Mouse (Mus musculus) spleen, adult 2 months (tissue): ENCODE results near the gene Smg6. TPM values are rescaled to one million over a fixed set of nuclear protein-coding genes. Genes with fewer than 3 reads are reported as not detected.

Source experiments
- DNase-seq, 2 experiments: peaks; one replicate each; pipeline versions ENCODE4 v3.0.0 to v3.0.0-alpha.2; 2012 to 2021; ENCODE audit warnings: low spot score in 2 of 2, low read depth in 1 of 2
- H3K27ac ChIP-seq: fragments of 200-500 bp; 2 replicates; pipeline ENCODE4 v1.5.1; 2012; ENCODE audit warnings: low read length, inconsistent platforms; ENCODE audit not compliant: insufficient read depth
- H3K27me3 ChIP-seq: fragments of 200-500 bp; 2 replicates; pipeline ENCODE4 v1.6.1; 2012; ENCODE audit warnings: mild to moderate bottlenecking, moderate library complexity, low read length, inconsistent platforms; ENCODE audit not compliant: control insufficient read depth, insufficient read depth
- H3K36me3 ChIP-seq: fragments of 200-500 bp; 2 replicates; pipeline ENCODE4 v1.6.1; 2012; ENCODE audit warnings: mild to moderate bottlenecking, low read length, inconsistent platforms; ENCODE audit not compliant: control insufficient read depth, insufficient read depth
- H3K4me1 ChIP-seq: fragments of 200-500 bp; 2 replicates; pipeline ENCODE4 v1.6.1; 2011; ENCODE audit warnings: inconsistent platforms; ENCODE audit not compliant: control insufficient read depth, insufficient read depth, insufficient read length
- H3K4me3 ChIP-seq: fragments of 200-500 bp; 2 replicates; pipeline ENCODE4 v1.5.1; 2011; ENCODE audit warnings: mild to moderate bottlenecking, inconsistent platforms; ENCODE audit not compliant: insufficient read depth, insufficient read length; ENCODE audit errors: extremely low read depth
- CTCF ChIP-seq: fragments of 200-500 bp; IDR thresholded peaks from 2 replicates; pipeline ENCODE4 v1.5.1; 2011; ENCODE audit warnings: mild to moderate bottlenecking, inconsistent platforms; ENCODE audit not compliant: insufficient read depth, insufficient read length, insufficient replicate concordance; ENCODE audit errors: extremely low read depth
- POLR2A ChIP-seq: fragments of 200-500 bp; IDR thresholded peaks from 2 replicates; pipeline ENCODE4 v1.6.1; 2011; ENCODE audit warnings: low read depth, low read length, inconsistent platforms
- WGBS: fragments of 180-500 bp; shearing (Covaris S2); methylation state at CpG from one replicate; pipeline ENCODE4 v1.1.7; 2018; 5-methylcytosine and 5-hydroxymethylcytosine counted together
- polyA plus RNA-seq: library from polyadenylated mRNA; depleted of rRNA; stranded (reverse); fragments of >200 nt; gene quantifications from 2 replicates; pipeline ENCODE4 v1.2.3, GENCODE M21; 2012

Gene Smg6
- polyA plus RNA-seq, 1 experiment, result 28.6 TPM

DNA sequence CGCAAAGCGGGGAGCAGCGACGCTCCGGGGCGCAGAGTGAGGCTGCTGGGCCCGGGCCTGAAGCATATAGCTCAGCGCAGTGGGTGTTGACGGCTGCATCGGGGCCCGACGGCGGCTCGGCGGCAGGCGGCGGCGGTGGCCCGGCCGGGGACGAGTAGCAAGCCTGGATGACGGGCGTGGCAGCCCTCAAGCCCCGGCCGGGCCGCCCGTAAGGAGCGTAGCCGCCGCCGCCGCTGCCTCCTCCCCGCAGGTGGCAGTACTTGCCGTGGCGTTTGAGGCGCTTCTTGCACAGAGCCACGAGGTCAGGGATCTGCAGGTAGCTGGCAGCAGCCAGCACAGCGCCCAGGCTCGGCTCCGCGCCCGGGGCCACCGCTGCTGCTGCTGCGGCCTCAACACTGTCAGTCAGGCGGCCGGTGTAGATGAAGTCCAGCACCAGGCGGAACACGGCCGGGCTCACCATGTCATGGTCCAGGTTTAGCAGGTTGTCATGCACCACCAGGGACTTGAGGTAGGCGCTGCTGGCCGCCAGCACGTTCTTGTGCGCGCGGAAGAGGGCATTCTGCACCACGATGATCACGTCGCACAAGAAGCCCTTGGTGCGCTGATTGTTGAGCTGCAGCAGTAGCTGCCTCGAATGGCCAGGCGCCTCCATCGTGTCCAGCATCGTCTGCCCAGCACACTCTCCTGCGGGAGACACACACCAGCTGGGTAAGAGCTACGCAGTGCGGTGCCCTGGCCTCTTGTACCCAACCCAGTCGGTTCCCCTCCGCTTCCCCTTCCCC, 241.4 kb downstream of the Smg6 start:
- peak overlapping the region; percentile 53 for H3K27ac ChIP-seq
- DNase-seq, result peak in 1 of 2 experiments; percentile 34
- H3K36me3 ChIP-seq, result peaks cover 7% of the 10 kb centered on the region
- TF ChIP-seq CTCF, result no peak
- TF ChIP-seq POLR2A, result no peak
- peaks cover 34% of the 10 kb centered on the region for H3K27me3 ChIP-seq
- peak overlapping the region; percentile 28; the same call in 1 of the 2 replicates for H3K4me3 ChIP-seq
- WGBS, result 11% methylated on average over 68 of the region's 68 CpGs
- peaks cover 42% of the 10 kb centered on the region for H3K4me1 ChIP-seq

DNA sequence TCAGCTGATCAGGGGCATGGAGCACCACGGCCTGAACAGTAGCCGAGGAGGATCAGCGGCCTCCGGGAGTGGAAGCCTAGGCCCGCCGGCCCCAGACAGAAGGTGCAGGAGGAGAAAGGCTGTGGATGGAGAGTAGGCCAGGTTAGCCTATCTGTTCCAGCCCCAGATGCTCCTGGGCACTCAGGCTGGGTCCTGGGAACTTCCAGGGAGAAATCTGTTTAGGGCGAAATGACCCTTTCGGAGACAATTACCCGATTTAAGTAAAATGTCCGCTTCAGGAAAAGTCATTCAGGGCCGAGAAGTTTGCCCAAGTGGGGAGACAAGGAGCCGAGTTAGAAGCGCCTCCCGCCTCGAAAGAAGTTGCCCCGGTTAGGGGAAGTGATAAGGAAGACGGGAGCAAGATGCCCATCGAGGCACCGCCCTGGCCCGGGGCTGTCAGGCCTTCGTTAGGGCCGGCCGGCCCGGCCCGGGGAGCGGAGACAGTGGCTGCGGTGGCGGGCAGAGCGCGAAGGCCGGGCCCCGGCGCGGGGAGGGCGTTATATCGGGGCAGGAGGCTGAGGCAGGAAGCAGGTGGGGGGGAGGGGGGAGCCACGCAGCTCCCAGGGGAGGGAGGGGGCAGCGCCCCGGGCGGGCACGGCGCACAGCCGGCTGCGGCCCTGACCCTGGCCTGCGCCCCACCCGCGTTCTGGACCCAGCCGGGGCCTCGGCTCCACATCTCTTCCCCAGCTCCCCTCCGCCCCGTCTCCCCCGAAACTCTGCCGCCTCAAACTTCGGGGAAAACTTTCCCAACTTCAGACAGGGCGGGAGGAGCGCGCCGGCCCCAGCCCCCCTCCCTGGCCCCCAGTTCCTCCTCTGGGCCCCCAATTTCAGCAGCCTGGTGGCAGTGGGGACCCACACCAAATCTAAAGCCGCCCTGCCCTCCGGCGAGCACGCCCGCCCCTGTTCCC, 242.3 kb downstream of the Smg6 start:
- DNase-seq, result peak in 1 of 2 experiments; percentile 24
- WGBS, result 9% methylated on average over 47 of the region's 63 CpGs
- H3K27ac ChIP-seq, result peak overlapping the region; percentile 53
- no peak for TF ChIP-seq POLR2A
- TF ChIP-seq CTCF, result no peak
- peaks cover 48% of the 10 kb centered on the region for H3K4me1 ChIP-seq
- H3K36me3 ChIP-seq, result peaks cover 3% of the 10 kb centered on the region; the same call in 1 of the 2 replicates
- H3K4me3 ChIP-seq, result peak overlapping the region; percentile 51; the same call in 1 of the 2 replicates
- peaks cover 42% of the 10 kb centered on the region for H3K27me3 ChIP-seq

DNA sequence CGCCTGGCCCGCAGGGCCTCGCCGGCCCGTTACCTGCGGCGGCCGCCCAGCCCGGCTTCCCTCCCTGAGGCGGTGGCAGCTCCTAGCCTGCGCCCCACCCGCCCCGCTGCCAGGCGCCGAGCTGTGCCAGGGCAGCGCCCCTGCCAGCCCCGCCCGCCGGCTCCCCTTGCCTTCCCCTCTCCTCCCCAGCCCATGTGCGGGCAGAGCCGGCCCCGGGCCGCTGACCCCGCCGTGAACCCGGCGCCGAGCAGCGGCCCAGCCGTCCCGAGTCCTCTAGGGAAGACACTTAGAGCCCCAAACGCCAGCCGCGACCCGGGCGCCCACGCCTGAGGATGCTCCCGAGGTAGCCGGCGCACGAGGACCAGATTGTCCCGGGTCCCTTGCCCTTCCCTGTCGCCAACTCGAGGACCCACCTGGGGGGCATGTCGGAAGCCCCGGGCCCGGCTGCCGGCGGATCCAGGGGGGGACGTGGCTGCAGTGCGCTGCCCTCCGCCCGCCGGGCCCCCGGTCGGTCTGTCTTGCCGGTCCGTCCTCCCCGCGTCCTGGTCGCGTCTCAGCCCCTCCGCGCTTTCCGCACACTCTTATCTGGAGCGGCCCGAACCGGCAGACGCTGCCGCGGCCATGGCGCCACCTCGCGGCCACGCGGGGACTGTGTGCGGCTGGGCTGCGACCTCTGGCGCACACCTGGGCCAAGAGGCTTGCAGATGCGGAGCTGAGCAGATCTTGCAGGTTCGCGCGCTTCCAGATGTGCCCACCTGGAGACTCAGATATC, 243.2 kb downstream of the Smg6 start:
- peak; percentile 89 for TF ChIP-seq CTCF
- no peak for TF ChIP-seq POLR2A
- DNase-seq, result peak in 1 of 2 experiments; percentile 80
- under 1% methylated on average over 77 of the region's 83 CpGs for WGBS
- Histone ChIP-seq H3K27ac (peak overlapping the region; percentile 41), H3K4me3 (peak overlapping the region; percentile 51), H3K4me1 (peaks cover 57% of the 10 kb centered on the region), H3K36me3 (0 out of 2 replicates have a peak, but pooled peaks cover 1% of the 10 kb centered on the region), H3K27me3 (peaks cover 46% of the 10 kb centered on the region)

DNA sequence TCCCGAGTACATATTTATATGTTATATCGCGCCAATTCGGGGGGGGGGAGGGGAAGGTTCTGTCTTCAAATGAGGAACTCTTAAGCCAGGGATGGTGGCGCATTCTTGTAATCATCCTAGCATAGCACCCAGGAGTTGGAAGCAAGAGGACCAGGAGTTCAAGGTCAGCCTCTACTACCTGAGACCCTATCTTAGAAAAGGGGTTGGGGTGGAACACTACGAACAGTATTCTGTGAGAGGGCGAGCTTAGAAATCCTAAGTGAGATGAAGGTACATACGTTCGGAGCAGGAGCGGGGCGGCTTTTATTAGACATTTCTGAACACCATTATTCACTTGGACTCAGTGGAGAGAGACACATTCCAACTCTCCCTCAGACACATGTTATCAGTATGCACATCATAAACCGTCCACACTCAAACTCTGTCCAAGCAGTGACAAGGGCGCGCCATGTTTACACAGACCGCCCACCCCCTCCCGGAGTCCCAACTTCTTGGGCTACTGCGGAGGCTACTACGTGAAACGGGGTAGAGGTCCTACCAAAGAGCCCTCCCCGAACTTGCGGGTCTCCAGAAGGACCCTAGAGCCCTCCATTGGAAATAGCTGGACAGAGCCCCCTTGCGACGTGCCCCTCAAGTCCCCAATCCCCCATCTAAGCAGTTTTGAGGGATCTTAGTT, 243.9 kb downstream of the Smg6 start, which contains the start of gene Hic1:
Hic1 (minus strand) TSS at position 115 of the 676 bp plus-strand sequence.
- Histone ChIP-seq H3K27ac (peak within 1 kb of the TSS; percentile 41), H3K4me1 (peaks cover 59% of the 10 kb centered on the region), H3K27me3 (peaks cover 46% of the 10 kb centered on the region), H3K4me3 (peak within 1 kb of the TSS; percentile 51), H3K36me3 (no peaks in the 10 kb centered on the region)
- no peak for TF ChIP-seq CTCF
- TF ChIP-seq POLR2A, result no peak
- no peak for DNase-seq
- WGBS, result 10% methylated on average over 23 of the region's 23 CpGs

DNA sequence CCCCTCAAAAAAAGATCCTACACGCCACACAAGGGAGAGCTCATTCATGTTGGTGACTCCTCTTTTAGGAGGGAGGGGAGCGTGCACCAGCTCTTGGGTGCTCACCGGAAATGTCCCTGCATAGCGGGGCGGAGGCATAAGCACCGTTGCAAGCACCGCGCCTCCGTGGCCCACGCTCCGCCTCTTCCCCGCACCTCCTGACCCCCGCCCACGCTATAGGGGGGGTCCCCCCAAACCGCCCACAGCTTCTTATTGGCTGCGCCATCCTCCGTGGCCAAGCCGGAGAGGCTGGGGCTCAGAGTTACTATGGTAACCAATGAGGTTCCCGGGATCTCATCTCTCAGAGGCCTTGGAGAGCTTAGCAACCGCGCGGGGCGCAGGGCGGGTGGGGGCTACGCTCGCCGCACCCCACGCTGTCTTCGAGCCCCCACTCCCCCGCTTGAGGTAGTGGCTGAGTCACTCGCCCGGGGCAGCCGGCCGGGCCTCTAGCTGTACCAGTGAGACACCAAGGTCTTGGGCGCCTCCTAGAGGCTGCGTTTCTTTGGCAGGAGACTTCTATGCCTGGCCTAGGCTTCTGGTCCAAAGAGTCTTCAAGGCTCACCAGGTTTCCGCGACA, 244.6 kb downstream of the Smg6 start:
- DNase-seq, result peak; percentile 78 to 88
- Histone ChIP-seq H3K36me3 (no peaks in the 10 kb centered on the region), H3K27ac (no peak overlapping the region), H3K4me3 (peak overlapping the region; percentile 39), H3K27me3 (peaks cover 45% of the 10 kb centered on the region), H3K4me1 (peaks cover 58% of the 10 kb centered on the region)
- WGBS, result under 1% methylated on average over 38 of the region's 38 CpGs
- TF ChIP-seq POLR2A (no peak), CTCF (peak; percentile 65; the same call in 1 of the 2 replicates)
